Mouse (Mus musculus): ENCODE data around the gene Apoc2. TPM values are rescaled to one million over a fixed set of nuclear protein-coding genes. Genes with fewer than 3 reads are reported as not detected.

Gene Apoc2
- total and polyA plus RNA-seq, 3 experiments = 0.47 TPM; not detected in 2

- Histone ChIP-seq H3K4me3 (no peak overlapping the region), H3K27ac (no peak overlapping the region), H3K79me2 (replicated peaks; ENCODE audit: control insufficient read depth, insufficient read depth, low read length) (no peaks in the 10 kb centered on the region), H3K36me3 (ENCODE audit: control insufficient read depth, insufficient read depth, low read length) (no peaks in the 10 kb centered on the region), H3K9ac (ENCODE audit: low read depth, low read length) (no peak overlapping the region), H3K4me1 (ENCODE audit: control insufficient read depth, insufficient read depth, low read length) (peaks cover 4% of the 10 kb centered on the region; the same call in 1 of the 2 replicates), H3K27me3 (ENCODE audit: control insufficient read depth, insufficient read depth, low read length) (no peaks in the 10 kb centered on the region)
- intact Hi-C loops (cut with DNase I) = no loop called here
- WGBS = 86% methylated on average over 17 of the region's 17 CpGs
- TF ChIP-seq POLR2A (IDR thresholded peaks at IDR 0.05; ENCODE audit: insufficient read depth, low read depth, low read length) = no peak
- TF ChIP-seq EP300 (IDR thresholded peaks at IDR 0.05; ENCODE audit: insufficient read depth, low read depth, low read length) = no peak
- TF ChIP-seq CTCF (IDR thresholded peaks at IDR 0.05) = no peak
- DNase-seq = no peak
Observed at GRCm38 (mm10) chr7:19633197-19633596, 44.5 kb downstream of the Apoc2 start.

- H3K36me3 ChIP-seq (ENCODE audit: control insufficient read depth, insufficient read depth, low read length) = no peaks in the 10 kb centered on the region
- peaks cover 4% of the 10 kb centered on the region; the same call in 1 of the 2 replicates for H3K4me1 ChIP-seq (ENCODE audit: control insufficient read depth, insufficient read depth, low read length)
- no peak for DNase-seq
- no peaks in the 10 kb centered on the region for H3K79me2 ChIP-seq (replicated peaks; ENCODE audit: control insufficient read depth, insufficient read depth, low read length)
- no peaks in the 10 kb centered on the region for H3K27me3 ChIP-seq (ENCODE audit: control insufficient read depth, insufficient read depth, low read length)
- intact Hi-C loops (cut with DNase I) = no loop called here
- no peak overlapping the region for H3K9ac ChIP-seq (ENCODE audit: low read depth, low read length)
- H3K27ac ChIP-seq = no peak overlapping the region
- no peak overlapping the region for H3K4me3 ChIP-seq
- TF ChIP-seq POLR2A (IDR thresholded peaks at IDR 0.05; ENCODE audit: insufficient read depth, low read depth, low read length) = no peak
- no peak for TF ChIP-seq EP300 (IDR thresholded peaks at IDR 0.05; ENCODE audit: insufficient read depth, low read depth, low read length)
Observed at GRCm38 (mm10) chr7:19632720-19633119, 45.0 kb downstream of the Apoc2 start.

DNA sequence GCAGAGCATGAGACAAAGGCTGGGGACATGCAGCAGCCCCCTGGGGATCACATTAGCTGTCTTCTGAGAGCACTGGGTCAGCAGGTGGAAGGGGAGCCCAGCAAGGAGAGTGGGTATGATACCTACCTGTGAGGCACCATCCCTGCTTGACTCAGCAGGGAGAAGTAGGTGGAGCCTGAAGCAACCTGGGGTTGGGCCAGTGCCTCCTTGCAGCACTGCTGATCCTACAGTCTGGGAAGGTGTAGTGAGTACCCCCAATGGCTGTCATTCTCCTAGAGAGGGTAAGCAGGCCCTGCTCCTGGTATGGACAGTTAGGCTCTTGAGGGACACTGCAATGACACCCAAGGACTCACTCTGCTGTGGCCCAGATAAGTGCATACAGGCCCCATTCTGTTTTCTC lies 45.5 kb downstream of the Apoc2 start:
- TF ChIP-seq CTCF (IDR thresholded peaks at IDR 0.05) (no peak), EP300 (IDR thresholded peaks at IDR 0.05; ENCODE audit: insufficient read depth, low read depth, low read length) (no peak), POLR2A (IDR thresholded peaks at IDR 0.05; ENCODE audit: insufficient read depth, low read depth, low read length) (no peak)
- DNase-seq = no peak
- Histone ChIP-seq H3K36me3 (ENCODE audit: control insufficient read depth, insufficient read depth, low read length) (no peaks in the 10 kb centered on the region), H3K27me3 (ENCODE audit: control insufficient read depth, insufficient read depth, low read length) (no peaks in the 10 kb centered on the region), H3K9ac (ENCODE audit: low read depth, low read length) (no peak overlapping the region), H3K4me1 (ENCODE audit: control insufficient read depth, insufficient read depth, low read length) (peaks cover 4% of the 10 kb centered on the region; the same call in 1 of the 2 replicates), H3K27ac (no peak overlapping the region), H3K79me2 (replicated peaks; ENCODE audit: control insufficient read depth, insufficient read depth, low read length) (no peaks in the 10 kb centered on the region), H3K4me3 (no peak overlapping the region)
- intact Hi-C loops (cut with DNase I) = no loop called here

GRCm38 (mm10) chr7:19629361-19629734 lies 48.4 kb downstream of the Apoc2 start, which contains the start of gene Relb:
Relb (minus strand) TSS chr7:19629438.
- Histone ChIP-seq H3K36me3 (ENCODE audit: control insufficient read depth, insufficient read depth, low read length) (no peaks in the 10 kb centered on the region), H3K27ac (peak within 1 kb of the TSS; percentile 85), H3K9ac (ENCODE audit: low read depth, low read length) (peak within 1 kb of the TSS; percentile 81)

DNA sequence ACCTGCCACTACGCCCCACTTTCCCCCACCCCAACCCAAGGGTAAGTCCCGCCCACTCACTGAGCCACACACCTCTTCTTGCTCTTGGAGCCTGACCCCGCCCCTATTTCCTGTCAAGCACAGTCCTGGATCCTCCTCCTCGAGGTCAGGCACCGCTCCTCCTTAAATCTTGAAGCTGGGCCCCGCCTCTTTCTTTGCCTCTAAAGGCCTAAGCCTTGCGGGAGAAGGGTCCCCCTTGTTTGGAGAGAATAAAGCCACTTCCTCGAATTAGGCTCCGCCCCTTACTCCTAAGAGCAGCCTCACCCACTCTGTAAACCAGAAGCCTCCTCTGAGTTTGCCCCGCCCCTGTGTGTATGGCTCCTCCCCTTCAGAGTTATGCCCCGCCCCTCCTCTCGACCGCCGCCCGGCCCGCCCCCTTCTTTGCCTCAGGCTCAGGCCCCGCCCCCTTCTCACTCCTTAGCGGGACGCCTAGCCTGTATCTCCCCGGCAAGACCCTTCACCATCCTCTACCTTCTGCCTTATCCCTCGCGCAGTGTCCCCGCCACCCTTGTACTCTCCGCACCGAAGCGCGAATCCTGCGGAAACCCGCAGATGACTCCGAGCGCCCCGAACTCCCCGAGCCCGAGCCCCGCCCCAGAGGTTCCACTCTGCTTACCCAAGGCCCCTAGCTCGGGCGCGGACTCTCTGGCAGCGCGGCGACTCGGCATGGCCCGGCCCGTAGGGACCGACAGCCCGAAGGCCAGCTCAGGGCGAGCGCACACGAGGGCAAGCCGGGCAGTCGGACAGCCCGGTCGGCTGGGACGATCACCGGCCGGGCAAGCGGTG lies 49.0 kb downstream of the Apoc2 start:
- no peaks in the 10 kb centered on the region for H3K27me3 ChIP-seq (ENCODE audit: control insufficient read depth, insufficient read depth, low read length)
- H3K4me1 ChIP-seq (ENCODE audit: control insufficient read depth, insufficient read depth, low read length) = peaks cover 1% of the 10 kb centered on the region; the same call in 1 of the 2 replicates
- H3K36me3 ChIP-seq (ENCODE audit: control insufficient read depth, insufficient read depth, low read length) = no peaks in the 10 kb centered on the region
- intact Hi-C loops (cut with DNase I) = loop anchor here (5.0 kb wide), 2 partner anchors 34 to 171 kb away; partner anchors contain the start of gene Mark4
- peak overlapping the region; percentile 85 for H3K27ac ChIP-seq
- H3K79me2 ChIP-seq (replicated peaks; ENCODE audit: control insufficient read depth, insufficient read depth, low read length) = no peaks in the 10 kb centered on the region
- H3K4me3 ChIP-seq = peak overlapping the region; percentile 94
- peak overlapping the region; percentile 81 for H3K9ac ChIP-seq (ENCODE audit: low read depth, low read length)
- DNase-seq = peak; percentile 95 to 96
- WGBS = 3% methylated on average over 57 of the region's 57 CpGs
- TF ChIP-seq CTCF (IDR thresholded peaks at IDR 0.05) (no peak), POLR2A (IDR thresholded peaks at IDR 0.05; ENCODE audit: insufficient read depth, low read depth, low read length) (peak; percentile 44; the same call in 1 of the 2 replicates)

More at GRCm38 (mm10) chr7:19629361-19629734, 48.4 kb downstream of the Apoc2 start, which contains the start of gene Relb:
- peak; percentile 91 to 92 for DNase-seq
- intact Hi-C loops (cut with DNase I) = loop anchor here (5.0 kb wide), 2 partner anchors 33 to 172 kb away; partner anchors contain the start of gene Mark4
- TF ChIP-seq EP300 (IDR thresholded peaks at IDR 0.05; ENCODE audit: insufficient read depth, low read depth, low read length) (no peak), POLR2A (IDR thresholded peaks at IDR 0.05; ENCODE audit: insufficient read depth, low read depth, low read length) (0 out of 2 replicates have a peak, but pooled peaks have one; percentile 34), CTCF (IDR thresholded peaks at IDR 0.05) (no peak)
- Histone ChIP-seq H3K79me2 (replicated peaks; ENCODE audit: control insufficient read depth, insufficient read depth, low read length) (no peaks in the 10 kb centered on the region), H3K27me3 (ENCODE audit: control insufficient read depth, insufficient read depth, low read length) (no peaks in the 10 kb centered on the region), H3K4me1 (ENCODE audit: control insufficient read depth, insufficient read depth, low read length) (peaks cover 1% of the 10 kb centered on the region; the same call in 1 of the 2 replicates), H3K4me3 (peak within 1 kb of the TSS; percentile 94)
- WGBS = under 1% methylated on average over 41 of the region's 41 CpGs

DNA sequence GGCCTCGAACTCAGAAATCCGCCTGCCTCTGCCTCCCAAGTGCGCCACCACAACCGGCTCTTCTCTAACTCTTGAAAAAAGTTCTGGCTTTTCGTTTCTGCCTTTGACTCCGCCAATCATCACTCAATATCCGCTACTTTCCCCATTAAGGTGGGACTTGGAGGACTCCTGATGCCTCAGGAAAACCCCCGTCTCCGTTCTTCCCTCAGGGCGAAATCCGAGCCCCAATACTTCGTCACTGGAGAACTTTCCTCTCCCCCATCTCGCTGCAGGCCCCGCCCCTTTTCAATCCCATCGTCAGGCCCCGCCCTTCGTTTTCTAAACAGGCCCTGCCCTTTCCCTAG lies 49.6 kb downstream of the Apoc2 start:
- Histone ChIP-seq H3K79me2 (replicated peaks; ENCODE audit: control insufficient read depth, insufficient read depth, low read length) (no peaks in the 10 kb centered on the region), H3K4me1 (ENCODE audit: control insufficient read depth, insufficient read depth, low read length) (peaks cover 1% of the 10 kb centered on the region; the same call in 1 of the 2 replicates), H3K9ac (ENCODE audit: low read depth, low read length) (peak overlapping the region; percentile 32), H3K27me3 (ENCODE audit: control insufficient read depth, insufficient read depth, low read length) (no peaks in the 10 kb centered on the region), H3K27ac (peak overlapping the region; percentile 85), H3K4me3 (peak overlapping the region; percentile 94), H3K36me3 (ENCODE audit: control insufficient read depth, insufficient read depth, low read length) (no peaks in the 10 kb centered on the region)
- intact Hi-C loops (cut with DNase I) = loop anchor here (5.0 kb wide), 2 partner anchors 34 to 171 kb away; partner anchors contain the start of gene Mark4
- 18% methylated on average over 17 of the region's 17 CpGs for WGBS
- TF ChIP-seq EP300 (IDR thresholded peaks at IDR 0.05; ENCODE audit: insufficient read depth, low read depth, low read length) = no peak
- no peak; the same call in 1 of the 2 replicates for TF ChIP-seq POLR2A (IDR thresholded peaks at IDR 0.05; ENCODE audit: insufficient read depth, low read depth, low read length)
- no peak for TF ChIP-seq CTCF (IDR thresholded peaks at IDR 0.05)
- no peak for DNase-seq

Measured in heart, adult 2 months (tissue).